Mouse (Mus musculus) macrophage (primary cell): ENCODE measurements around the gene Ralb. TPM values are rescaled to one million over a fixed set of nuclear protein-coding genes. Genes with fewer than 3 reads are reported as not detected.
A peak's percentile ranks its signal among the peaks of the same experiment; 100 is the strongest.

Source experiments
- H3K27ac ChIP-seq: fragments of 350-480 bp; formaldehyde crosslinking; 2 replicates; pipeline ENCODE4 v1.9.0; 2021
- H3K36me3 ChIP-seq: fragments of 350-480 bp; formaldehyde crosslinking; 2 replicates; pipeline ENCODE4 v1.9.0; 2021; ENCODE audit errors: inconsistent target
- H3K4me3 ChIP-seq: fragments of 350-480 bp; formaldehyde crosslinking; 2 replicates; pipeline ENCODE4 v1.9.0; 2021; ENCODE audit errors: inconsistent target
- H3K79me2 ChIP-seq: fragments of 350-480 bp; formaldehyde crosslinking; 2 replicates; pipeline ENCODE4 v1.9.0; 2021; ENCODE audit errors: inconsistent target
- WGBS: methylation state at CpG from one replicate; pipeline ENCODE4 v1.1.7; 2026; ENCODE audit warnings: inconsistent platforms; ENCODE audit not compliant: missing documents; 5-methylcytosine and 5-hydroxymethylcytosine counted together
- polyA plus RNA-seq: library from polyadenylated mRNA; stranded (reverse); fragments of 250-400 nt; gene quantifications from 3 replicates; pipeline ENCODE4 v1.2.4, GENCODE M21; 2018; ENCODE audit warnings: inconsistent platforms

Ralb gene
- polyA plus RNA-seq, 1 experiment from 2014 or later = 76.5 TPM

- peaks cover 69% of the 10 kb centered on the region for H3K36me3 ChIP-seq
- no peak overlapping the region for H3K27ac ChIP-seq
- no peak overlapping the region for H3K4me3 ChIP-seq
- 94% methylated on average over 14 of the region's 14 CpGs for WGBS
- no peaks in the 10 kb centered on the region for H3K79me2 ChIP-seq
Measured at GRCm38 (mm10) chr1:119471793-119472396, 32.7 kb downstream of the Ralb start.

GRCm38 (mm10) chr1:119463386-119463785 lies 41.2 kb downstream of the Ralb start:
- H3K4me3 ChIP-seq = no peak overlapping the region
- no peak overlapping the region for H3K27ac ChIP-seq
- WGBS = 38% methylated on average over 2 of the region's 2 CpGs
- H3K36me3 ChIP-seq = no peaks in the 10 kb centered on the region
- no peaks in the 10 kb centered on the region for H3K79me2 ChIP-seq

DNA sequence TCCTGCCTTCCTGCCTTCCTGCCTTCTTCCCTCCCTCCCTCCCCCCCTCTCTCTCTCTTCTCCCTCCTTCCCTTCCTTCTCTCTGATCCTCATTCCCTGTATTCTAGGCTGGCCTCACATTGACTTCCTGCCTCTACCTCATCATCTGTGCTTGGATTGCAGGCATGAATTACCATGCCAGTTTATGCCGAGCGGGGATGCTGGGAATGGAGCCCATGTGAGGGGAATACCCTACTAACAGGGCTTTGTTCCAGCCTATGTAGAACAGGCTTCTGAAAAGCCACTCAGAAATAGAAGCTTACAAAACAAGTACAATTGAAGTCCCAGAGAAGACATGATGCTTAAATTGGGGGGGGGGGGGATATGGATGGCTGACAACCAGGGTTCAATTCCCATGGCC lies 44.5 kb downstream of the Ralb start:
- 96% methylated on average over 2 of the region's 2 CpGs for WGBS
- H3K79me2 ChIP-seq = no peaks in the 10 kb centered on the region
- H3K36me3 ChIP-seq = no peaks in the 10 kb centered on the region
- H3K4me3 ChIP-seq = no peak overlapping the region
- H3K27ac ChIP-seq = no peak overlapping the region

DNA sequence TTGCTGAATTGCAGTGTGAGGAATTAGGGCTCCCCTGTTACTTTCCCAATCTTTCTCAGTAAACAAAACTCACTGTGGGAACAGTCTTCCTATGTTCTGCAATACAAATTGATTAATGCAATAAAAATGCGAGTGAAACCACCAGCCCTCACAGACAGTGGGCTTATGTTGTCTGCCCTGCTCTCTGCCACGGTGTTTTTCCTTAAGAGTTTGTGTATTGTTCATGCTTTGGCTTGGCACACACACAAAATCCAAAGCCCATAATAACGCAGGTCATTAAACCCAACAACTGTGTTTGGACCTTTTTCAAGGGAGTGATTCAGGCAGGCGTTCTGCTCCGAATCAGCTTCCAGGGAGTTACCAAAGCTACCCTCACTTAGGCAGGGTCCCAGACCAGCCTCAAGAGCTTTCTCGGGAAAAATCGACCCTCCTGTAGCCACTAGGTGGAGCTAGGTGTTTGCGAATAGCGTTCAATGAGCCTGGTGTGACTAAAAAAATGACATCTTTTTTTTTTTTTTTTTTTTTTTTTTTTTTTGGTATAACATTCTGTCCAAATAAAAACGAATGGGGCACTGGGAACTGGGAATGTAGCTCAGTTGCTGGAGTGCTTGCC lies 46.5 kb downstream of the Ralb start:
- Histone ChIP-seq H3K27ac (no peak overlapping the region), H3K79me2 (no peaks in the 10 kb centered on the region), H3K4me3 (no peak overlapping the region), H3K36me3 (no peaks in the 10 kb centered on the region)
- 16% methylated on average over 10 of the region's 10 CpGs for WGBS

DNA sequence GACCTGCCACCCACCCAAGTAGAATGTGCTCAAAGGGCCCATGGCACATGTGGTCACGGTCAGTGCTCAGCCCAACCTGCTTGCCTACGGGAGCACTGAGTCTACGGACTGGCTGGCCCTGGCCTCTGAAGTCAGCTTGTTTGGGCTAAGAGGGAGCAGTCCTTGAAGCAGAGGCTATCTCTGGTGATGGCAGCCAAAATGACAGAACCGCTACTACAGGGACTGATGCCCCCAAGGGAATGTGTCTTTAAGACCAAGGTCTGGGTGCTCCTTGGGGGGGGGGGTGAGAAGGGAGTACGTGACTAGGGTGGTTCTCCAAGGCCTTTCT lies 47.1 kb downstream of the Ralb start:
- Histone ChIP-seq H3K27ac (no peak overlapping the region), H3K36me3 (no peaks in the 10 kb centered on the region), H3K79me2 (no peaks in the 10 kb centered on the region), H3K4me3 (peak overlapping the region; percentile 15; the same call in 1 of the 2 replicates)
- 34% methylated on average over 4 of the region's 5 CpGs for WGBS

DNA sequence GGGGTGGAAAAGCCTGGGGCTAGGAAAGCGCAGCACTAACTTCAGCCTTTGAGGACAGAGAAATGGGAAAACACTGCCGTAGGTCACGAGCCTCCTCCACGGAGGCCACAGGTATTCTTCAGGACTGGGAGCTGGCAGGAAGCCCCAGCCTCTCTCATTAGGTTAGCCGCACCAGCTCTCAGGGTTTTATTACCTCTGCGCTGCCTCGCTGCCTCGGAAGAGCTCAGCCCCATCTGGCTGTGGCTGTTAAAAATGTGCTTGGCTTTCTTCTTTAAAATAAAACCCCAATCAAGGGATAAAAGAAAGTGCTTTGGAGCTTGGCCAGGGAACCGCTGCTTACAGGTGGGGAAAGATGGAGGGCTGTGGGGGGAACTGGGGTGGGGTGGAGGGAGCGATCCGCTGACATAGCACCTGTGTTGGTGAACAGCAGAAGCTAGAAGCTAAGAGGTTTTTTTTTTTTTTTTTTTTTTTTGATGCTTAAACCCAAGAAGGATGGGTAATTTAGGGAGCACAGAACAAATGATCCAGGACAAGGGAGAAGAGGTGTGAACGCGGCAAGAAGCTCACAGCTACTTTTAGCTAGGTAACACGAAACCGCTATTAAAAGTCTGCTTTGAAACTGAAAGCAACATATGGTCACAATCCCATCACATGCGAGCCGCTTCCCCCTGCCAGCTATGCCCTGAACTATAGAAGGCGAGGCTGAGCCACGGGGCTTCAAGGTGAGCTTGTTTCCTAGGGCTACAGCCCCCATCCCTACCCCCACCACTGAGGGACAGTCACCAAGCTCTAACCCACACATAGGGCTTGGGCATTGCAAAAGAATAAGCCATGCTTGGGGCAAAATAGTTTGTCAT lies 47.7 kb downstream of the Ralb start:
- H3K4me3 ChIP-seq = peak overlapping the region; percentile 15
- H3K36me3 ChIP-seq = no peaks in the 10 kb centered on the region
- no peak overlapping the region for H3K27ac ChIP-seq
- H3K79me2 ChIP-seq = no peaks in the 10 kb centered on the region
- 13% methylated on average over 17 of the region's 19 CpGs for WGBS

DNA sequence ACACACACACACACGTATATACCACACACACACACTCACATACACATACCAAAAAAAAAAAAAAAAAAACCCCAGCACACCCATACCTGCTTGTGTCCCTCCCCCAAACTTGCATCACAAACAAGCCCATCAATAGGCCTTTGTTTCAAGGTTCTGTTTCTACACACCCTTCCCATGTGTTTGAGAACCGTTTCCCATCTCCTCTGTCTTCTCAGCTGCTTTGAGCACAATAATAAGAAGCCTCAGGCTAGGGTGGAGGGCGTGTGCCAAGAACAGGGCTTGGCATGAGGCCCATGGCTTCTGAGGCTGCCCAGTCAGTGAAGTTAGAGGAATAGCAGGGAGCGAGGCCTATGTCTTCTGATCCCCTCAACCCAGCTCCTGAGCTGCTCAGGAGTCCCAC lies 50.9 kb downstream of the Ralb start:
- Histone ChIP-seq H3K79me2 (no peaks in the 10 kb centered on the region), H3K27ac (no peak overlapping the region), H3K4me3 (no peak overlapping the region), H3K36me3 (no peaks in the 10 kb centered on the region)
- 65% methylated on average over 3 of the region's 4 CpGs for WGBS

GRCm38 (mm10) chr1:119451417-119451816 lies 53.2 kb downstream of the Ralb start:
- no peaks in the 10 kb centered on the region for H3K79me2 ChIP-seq
- H3K4me3 ChIP-seq = no peak overlapping the region
- H3K36me3 ChIP-seq = no peaks in the 10 kb centered on the region
- no peak overlapping the region for H3K27ac ChIP-seq
- WGBS = 82% methylated on average over 9 of the region's 10 CpGs

DNA sequence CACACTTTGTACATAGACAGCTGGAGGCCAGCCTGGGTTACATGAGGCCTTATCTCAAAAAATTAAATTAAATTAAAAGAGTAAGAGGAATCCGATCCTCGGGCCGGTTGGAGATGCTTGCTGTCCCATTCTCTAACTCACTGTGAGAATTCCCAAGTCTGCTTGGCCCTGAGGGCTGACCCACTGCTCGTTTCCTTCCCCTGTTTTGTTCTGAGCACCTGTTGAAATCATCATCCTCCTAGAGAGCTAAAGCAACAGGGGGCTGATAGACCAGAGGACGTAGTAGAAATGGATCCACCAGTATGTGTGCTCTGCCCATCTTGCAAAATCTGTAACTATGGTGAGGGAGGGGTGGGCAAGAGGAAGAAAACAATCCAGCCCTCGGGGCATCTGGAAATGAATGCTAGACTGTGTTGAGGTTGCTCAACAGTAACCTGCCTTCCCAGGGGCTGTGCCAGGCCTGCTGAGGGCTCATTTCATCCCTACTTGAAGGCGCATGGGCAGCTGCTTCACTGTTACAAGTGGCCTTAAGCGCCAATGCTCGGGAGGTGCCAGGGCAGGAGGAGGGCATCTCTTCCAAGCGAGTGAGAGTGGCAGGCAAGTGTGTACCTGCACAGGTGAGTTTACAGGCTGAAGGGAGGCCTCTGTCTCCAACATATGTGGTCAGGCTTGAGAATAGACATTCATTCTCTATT lies 53.8 kb downstream of the Ralb start:
- no peak overlapping the region for H3K27ac ChIP-seq
- H3K4me3 ChIP-seq = no peak overlapping the region
- WGBS = 85% methylated on average over 10 of the region's 10 CpGs
- no peaks in the 10 kb centered on the region for H3K36me3 ChIP-seq
- no peaks in the 10 kb centered on the region for H3K79me2 ChIP-seq

DNA sequence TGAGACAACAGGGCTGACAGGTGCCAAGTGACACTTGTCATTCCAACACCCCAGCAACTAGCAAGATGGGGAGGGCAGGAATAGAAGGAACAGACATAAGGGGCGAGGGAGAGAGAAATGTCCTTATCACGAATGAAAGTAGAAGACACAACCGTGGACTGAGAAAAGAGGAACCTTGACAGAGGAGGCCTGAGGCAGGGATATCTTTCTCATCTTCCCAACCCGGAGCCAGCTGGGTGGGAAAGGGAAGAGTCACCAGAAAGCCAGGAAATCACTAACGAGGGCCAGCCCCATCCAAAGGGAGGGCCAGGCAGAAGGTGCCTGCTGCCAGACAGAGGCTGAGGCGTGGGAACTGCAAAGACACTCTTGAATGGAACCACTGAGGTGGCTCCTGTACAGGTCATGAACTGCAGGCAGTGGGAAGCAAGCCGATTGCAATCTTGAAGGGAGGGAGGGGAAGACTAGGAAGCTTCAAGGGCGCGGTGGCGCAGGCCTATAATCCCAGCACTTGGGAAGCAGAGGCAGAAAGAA lies 57.8 kb downstream of the Ralb start:
- no peaks in the 10 kb centered on the region for H3K79me2 ChIP-seq
- no peak overlapping the region for H3K27ac ChIP-seq
- WGBS = 38% methylated on average over 10 of the region's 10 CpGs
- H3K4me3 ChIP-seq = no peak overlapping the region
- no peaks in the 10 kb centered on the region for H3K36me3 ChIP-seq

GRCm38 (mm10) chr1:119443591-119444350 lies 60.8 kb downstream of the Ralb start:
- no peak overlapping the region for H3K4me3 ChIP-seq
- H3K27ac ChIP-seq = no peak overlapping the region
- WGBS = 82% methylated on average over 21 of the region's 21 CpGs
- H3K36me3 ChIP-seq = no peaks in the 10 kb centered on the region
- H3K79me2 ChIP-seq = no peaks in the 10 kb centered on the region

DNA sequence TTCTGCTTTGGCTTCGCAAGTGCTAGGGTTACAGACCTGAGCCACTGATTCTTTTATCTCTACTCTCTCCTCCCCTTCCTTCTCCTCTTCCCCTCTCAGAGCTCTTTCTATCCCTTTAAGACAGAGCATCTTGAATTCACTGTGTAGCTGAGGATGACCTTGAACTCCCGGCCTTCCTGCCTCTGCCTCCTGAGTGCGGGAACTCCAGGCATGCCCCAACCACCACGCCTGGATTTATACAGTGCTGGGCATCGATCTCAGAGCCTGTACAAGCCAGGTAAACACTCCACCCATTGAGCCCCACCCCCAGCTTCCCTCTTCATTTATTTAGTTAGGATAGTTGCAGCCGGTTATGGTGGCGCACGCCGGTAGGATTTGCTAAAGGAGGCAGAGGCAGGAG lies 61.7 kb downstream of the Ralb start:
- WGBS = 91% methylated on average over 8 of the region's 9 CpGs
- H3K36me3 ChIP-seq = no peaks in the 10 kb centered on the region

GRCm38 (mm10) chr1:119438105-119438637 lies 66.4 kb downstream of the Ralb start:
- Histone ChIP-seq H3K79me2 (no peaks in the 10 kb centered on the region), H3K27ac (no peak overlapping the region), H3K4me3 (no peak overlapping the region), H3K36me3 (no peaks in the 10 kb centered on the region)
- WGBS = 94% methylated on average over 9 of the region's 9 CpGs

More for the DNA sequence above, 61.7 kb downstream of the Ralb start:
- Histone ChIP-seq H3K27ac (no peak overlapping the region), H3K79me2 (no peaks in the 10 kb centered on the region), H3K4me3 (no peak overlapping the region)

- H3K79me2 ChIP-seq = no peaks in the 10 kb centered on the region
- 87% methylated on average over 6 of the region's 6 CpGs for WGBS
- H3K27ac ChIP-seq = no peak overlapping the region
- no peaks in the 10 kb centered on the region for H3K36me3 ChIP-seq
- no peak overlapping the region for H3K4me3 ChIP-seq
Measured at GRCm38 (mm10) chr1:119437401-119437800, 67.2 kb downstream of the Ralb start.
